Mouse (Mus musculus) MEL (cell line): ENCODE measurements around the gene Sh2d1a. TPM values are rescaled to one million over a fixed set of nuclear protein-coding genes. Genes with fewer than 3 reads are reported as not detected.
A peak's percentile ranks its signal among the peaks of the same experiment; 100 is the strongest.

Experiments
- DNase-seq: peaks from one replicate; pipeline ENCODE4 v3.0.0; 2011; ENCODE audit warnings: low read depth, low spot score
- H3K27ac ChIP-seq: 2 replicates; pipeline ENCODE4 v1.5.1; 2012; ENCODE audit warnings: low read depth, mild to moderate bottlenecking, control low read depth, low read length, moderate library complexity; ENCODE audit not compliant: control insufficient read depth
- H3K27me3 ChIP-seq, 2 experiments: fragments of 150-350 bp in 1 of 2; sonication (generic) in 1 of 2; 2 replicates each; pipeline ENCODE4 v1.6.1; 2012; ENCODE audit warnings: low read length in 2 of 2, mild to moderate bottlenecking in 2 of 2, improper control_type of control experiment in 1 of 2, moderate library complexity in 1 of 2; ENCODE audit not compliant: insufficient read depth in 2 of 2, control insufficient read depth in 1 of 2
- H3K36me3 ChIP-seq, 2 experiments: 2 replicates each; pipeline ENCODE4 v1.6.1; 2012 to 2014; ENCODE audit warnings: low read length in 2 of 2, improper control_type of control experiment in 1 of 2, inconsistent platforms in 1 of 2, mild to moderate bottlenecking in 1 of 2; ENCODE audit not compliant: insufficient read depth in 2 of 2, control insufficient read depth in 1 of 2
- H3K4me1 ChIP-seq, 2 experiments: fragments of 150-350 bp in 1 of 2; sonication (generic) in 1 of 2; 2 replicates each; pipeline ENCODE4 v1.6.1; 2012; ENCODE audit warnings: low read length in 2 of 2, improper control_type of control experiment in 1 of 2, mild to moderate bottlenecking in 1 of 2; ENCODE audit not compliant: insufficient read depth in 2 of 2, control insufficient read depth in 1 of 2
- H3K4me3 ChIP-seq, 2 experiments: fragments of 150-350 bp in 1 of 2; sonication (generic) in 1 of 2; 2 replicates each; pipeline ENCODE4 v1.5.1; 2012; ENCODE audit warnings: low read depth in 2 of 2, low read length in 2 of 2, mild to moderate bottlenecking in 2 of 2, moderate library complexity in 2 of 2, control low read depth in 1 of 2, improper control_type of control experiment in 1 of 2; ENCODE audit not compliant: control insufficient read depth in 1 of 2, insufficient read depth in 1 of 2
- H3K79me2 ChIP-seq: 2 replicates; pipeline ENCODE4 v1.6.1; 2012; ENCODE audit warnings: mild to moderate bottlenecking, low read length, moderate library complexity; ENCODE audit not compliant: control insufficient read depth, poor library complexity, insufficient read depth
- H3K9ac ChIP-seq: 2 replicates; pipeline ENCODE4 v1.6.1; 2012; ENCODE audit warnings: low read depth, mild to moderate bottlenecking, control low read depth, low read length, moderate library complexity; ENCODE audit not compliant: control insufficient read depth, poor library complexity, severe bottlenecking
- H3K9me3 ChIP-seq: fragments of 150-350 bp; sonication (generic); replicated peaks from 2 replicates; pipeline ENCODE4 v1.6.1; 2012; ENCODE audit warnings: mild to moderate bottlenecking, low read length, improper control_type of control experiment, moderate library complexity; ENCODE audit not compliant: insufficient read depth
- CHD1 ChIP-seq: IDR thresholded peaks from 2 replicates; pipeline ENCODE4 v1.6.1; 2012; ENCODE audit warnings: low read depth, mild to moderate bottlenecking, inconsistent platforms, low read length, improper control_type of control experiment
- CTCF ChIP-seq, 3 experiments: IDR thresholded peaks in 2 of 3; conservative IDR thresholded peaks in 1 of 3; 2 replicates each; pipeline ENCODE4 v1.5.1; 2011 to 2012; ENCODE audit warnings: low read length in 3 of 3, low read depth in 2 of 3, mild to moderate bottlenecking in 2 of 3, improper control_type of control experiment in 1 of 3, inconsistent platforms in 1 of 3, mixed read lengths in 1 of 3, moderate library complexity in 1 of 3; ENCODE audit not compliant: control insufficient read depth in 1 of 3, insufficient read depth in 1 of 3, poor library complexity in 1 of 3, severe bottlenecking in 1 of 3
- E2F4 ChIP-seq: IDR thresholded peaks from 2 replicates; pipeline ENCODE4 v1.6.1; 2011; ENCODE audit warnings: low read depth, low read length, improper control_type of control experiment, borderline replicate concordance
- ELF1 ChIP-seq: IDR thresholded peaks from 2 replicates; pipeline ENCODE4 v1.6.1; 2014; ENCODE audit warnings: low read depth, mild to moderate bottlenecking, inconsistent platforms, low read length, improper control_type of control experiment, moderate library complexity
- JUND ChIP-seq: IDR thresholded peaks from 2 replicates; pipeline ENCODE4 v1.6.1; 2011; ENCODE audit warnings: low read depth, mild to moderate bottlenecking, improper control_type of control experiment, low read length
- MAFK ChIP-seq: IDR thresholded peaks from 2 replicates; pipeline ENCODE4 v1.6.1; 2011; ENCODE audit warnings: low read depth, mild to moderate bottlenecking, low read length, improper control_type of control experiment, borderline replicate concordance
- MYB ChIP-seq: IDR thresholded peaks from 2 replicates; pipeline ENCODE4 v1.6.1; 2011; ENCODE audit warnings: mild to moderate bottlenecking, low read depth, low read length, improper control_type of control experiment
- POLR2A ChIP-seq, 2 experiments: IDR thresholded peaks; 2 replicates each; pipeline ENCODE4 v1.6.1; 2011 to 2012; ENCODE audit warnings: low read length in 2 of 2, mild to moderate bottlenecking in 2 of 2, control low read depth in 1 of 2, improper control_type of control experiment in 1 of 2, low read depth in 1 of 2, moderate library complexity in 1 of 2; ENCODE audit not compliant: control insufficient read depth in 1 of 2, insufficient read depth in 1 of 2, poor library complexity in 1 of 2
- POLR2AphosphoS2 ChIP-seq: IDR thresholded peaks from 2 replicates; pipeline ENCODE4 v1.6.1; 2011; ENCODE audit warnings: low read length, improper control_type of control experiment
- RAD21 ChIP-seq: IDR thresholded peaks from 2 replicates; pipeline ENCODE4 v1.6.1; 2011; ENCODE audit warnings: mild to moderate bottlenecking, low read depth, low read length, improper control_type of control experiment
- SIN3A ChIP-seq: IDR thresholded peaks from 2 replicates; pipeline ENCODE4 v1.6.1; 2012; ENCODE audit warnings: low read length, improper control_type of control experiment, inconsistent platforms
- SMC3 ChIP-seq: IDR thresholded peaks from 2 replicates; pipeline ENCODE4 v1.6.1; 2011; ENCODE audit warnings: low read depth, low read length, improper control_type of control experiment
- TCF12 ChIP-seq: IDR thresholded peaks from 2 replicates; pipeline ENCODE4 v1.6.1; 2014; ENCODE audit warnings: low read depth, mild to moderate bottlenecking, inconsistent platforms, low read length, improper control_type of control experiment, moderate library complexity
- ZC3H11A ChIP-seq: IDR thresholded peaks from 2 replicates; pipeline ENCODE4 v1.6.1; 2012; ENCODE audit warnings: low read depth, mild to moderate bottlenecking, inconsistent platforms, low read length, improper control_type of control experiment
- ZMIZ1 ChIP-seq: IDR thresholded peaks from 2 replicates; pipeline ENCODE4 v1.6.1; 2012; ENCODE audit warnings: low read depth, mild to moderate bottlenecking, inconsistent platforms, low read length, improper control_type of control experiment, moderate library complexity
- polyA plus RNA-seq, 2 experiments: library from polyadenylated mRNA; stranded (reverse) in 1 of 2; unstranded in 1 of 2; fragments of >175 nt in 1 of 2; fragments of >200 nt in 1 of 2; gene quantifications; 2 replicates each; pipeline versions ENCODE4 v1.2.1 to v1.2.4; 2012; ENCODE audit warnings: low replicate concordance in 2 of 2, low read depth in 1 of 2; ENCODE audit not compliant: insufficient read length in 2 of 2, insufficient read depth in 1 of 2, missing spikeins in 1 of 2
- total RNA-seq: library from RNA; depleted of rRNA; stranded (reverse); fragments of 300-350 nt; gene quantifications from 2 replicates; pipeline ENCODE4 v1.2.3, GENCODE M21; 2012

Gene Sh2d1a
- total and polyA plus RNA-seq, 3 experiments: not detected

GRCm38 (mm10) chrX:42545076-42545475 is 42.8 kb downstream of the Sh2d1a start:
- H3K4me1 ChIP-seq: no peaks in the 10 kb centered on the region; a peak in 1 of 4 replicates
- H3K4me3 ChIP-seq: no peak overlapping the region
- no peak for TF ChIP-seq ZC3H11A
- no peak for TF ChIP-seq ELF1
- no peak for TF ChIP-seq MYB
- no peak for TF ChIP-seq JUND
- TF ChIP-seq SIN3A: no peak
- no peak for TF ChIP-seq POLR2AphosphoS2
- TF ChIP-seq ZMIZ1: no peak
- TF ChIP-seq SMC3: no peak
- TF ChIP-seq E2F4: no peak
- no peak for TF ChIP-seq CHD1
- no peak for TF ChIP-seq RAD21
- peak; percentile 10 for DNase-seq
- no peaks in the 10 kb centered on the region for H3K79me2 ChIP-seq
- H3K27ac ChIP-seq: no peak overlapping the region
- H3K36me3 ChIP-seq: no peaks in the 10 kb centered on the region
- no peak overlapping the region for H3K9ac ChIP-seq
- H3K9me3 ChIP-seq: no peaks in the 10 kb centered on the region
- H3K27me3 ChIP-seq: no peaks in the 10 kb centered on the region

GRCm38 (mm10) chrX:42548513-42548912 is 46.3 kb downstream of the Sh2d1a start:
- Histone ChIP-seq H3K36me3 (no peaks in the 10 kb centered on the region), H3K27me3 (no peaks in the 10 kb centered on the region), H3K9ac (no peak overlapping the region), H3K9me3 (no peaks in the 10 kb centered on the region), H3K79me2 (no peaks in the 10 kb centered on the region), H3K4me3 (no peak overlapping the region), H3K4me1 (no peaks in the 10 kb centered on the region), H3K27ac (no peak overlapping the region)
- TF ChIP-seq E2F4 (no peak), POLR2A (IDR thresholded peaks at IDR 0.05; ENCODE audit: control insufficient read depth in 1 of 2, insufficient read depth in 1 of 2, low read depth in 1 of 2, low read length in 2 of 2, poor library complexity in 1 of 2) (no peak), MAFK (no peak)
- no peak for DNase-seq

- no peaks in the 10 kb centered on the region for H3K4me1 ChIP-seq
- H3K79me2 ChIP-seq: no peaks in the 10 kb centered on the region
- TF ChIP-seq SMC3 (peak; percentile 66), TCF12 (no peak), RAD21 (peak; percentile 78), ZC3H11A (peak; percentile 64), CTCF (IDR thresholded peaks at IDR 0.05 in 2 of 3, conservative IDR thresholded peaks at IDR 0.05 in 1 of 3; ENCODE audit: control insufficient read depth in 1 of 3, insufficient read depth in 1 of 3, low read depth in 2 of 3, low read length in 3 of 3, poor library complexity in 1 of 3, severe bottlenecking in 1 of 3) (peak; percentile 39 to 66 (median 65))
- DNase-seq: peak; percentile 43
- H3K36me3 ChIP-seq: no peaks in the 10 kb centered on the region
- H3K9ac ChIP-seq: no peak overlapping the region
- no peak overlapping the region for H3K27ac ChIP-seq
- H3K9me3 ChIP-seq: no peaks in the 10 kb centered on the region
- no peaks in the 10 kb centered on the region; a peak in 1 of 4 replicates for H3K27me3 ChIP-seq
- no peak overlapping the region for H3K4me3 ChIP-seq
Observed at GRCm38 (mm10) chrX:42557284-42557683, 55.0 kb downstream of the Sh2d1a start.
